Mouse (Mus musculus) embryonic stem cell, embryonic (primary cell): ENCODE measurements around the gene Bmp5.

Experiments used
- CTCF ChIA-PET, 4 experiments: fragments of 300-600 bp in 2 of 4; fragments of 350-600 bp in 2 of 4; sonication (Branson Sonifier 250); formaldehyde crosslinking; loops; one replicate each; lab custom pipeline; 2022; ENCODE audit warnings: inconsistent platforms in 2 of 4; lab: Charles Lee
- POLR2A ChIA-PET, 4 experiments: fragments of 300-600 bp in 2 of 4; fragments of 350-600 bp in 2 of 4; sonication (Branson Sonifier 250); formaldehyde crosslinking; loops; one replicate each; lab custom pipeline; 2022; ENCODE audit warnings: antibody characterized with exemption in 4 of 4, inconsistent platforms in 1 of 4; lab: Charles Lee

Bmp5 gene

DNA sequence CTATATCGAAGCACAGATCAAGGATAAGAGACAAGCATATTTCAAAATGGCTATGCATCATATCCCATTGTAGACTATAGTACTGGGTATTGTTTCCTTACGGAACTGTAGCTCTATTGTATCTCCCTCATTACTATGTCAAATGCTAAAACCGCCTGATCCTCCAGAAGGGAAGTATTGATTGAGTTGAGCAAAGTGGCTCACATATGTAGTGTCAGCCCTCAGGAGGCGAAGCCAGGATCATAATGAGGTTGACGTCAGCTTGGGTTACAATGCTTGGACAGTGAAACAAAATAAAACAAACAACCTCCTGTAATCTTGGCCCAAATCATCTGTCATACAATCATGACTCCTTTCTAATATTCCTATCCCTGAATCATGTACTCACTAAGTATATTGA is 43.2 kb downstream of the Bmp5 start:
- POLR2A ChIA-PET: no interaction called here

DNA sequence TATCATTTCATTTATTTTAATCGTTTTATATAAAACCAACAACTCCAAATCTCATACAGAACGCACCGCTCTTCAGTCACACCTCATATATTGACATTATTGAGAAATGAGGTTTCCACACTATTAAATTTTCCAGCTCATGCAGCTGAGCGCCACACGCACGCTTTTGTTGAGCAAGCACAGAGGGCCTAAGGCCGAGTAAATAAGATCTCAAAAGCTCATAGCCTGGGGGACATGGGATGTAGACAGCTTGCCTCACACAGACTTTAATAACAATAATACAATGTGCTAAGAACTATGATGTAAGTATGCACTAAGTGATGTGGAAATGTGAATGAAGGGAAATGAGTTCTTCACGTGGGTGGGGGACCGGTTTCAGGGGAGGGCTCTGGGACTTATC is 57.3 kb downstream of the Bmp5 start:
- ChIA-PET CTCF (no interaction called here), POLR2A (no interaction called here)

More for the DNA sequence above, 43.2 kb downstream of the Bmp5 start:
- CTCF ChIA-PET: no interaction called here

DNA sequence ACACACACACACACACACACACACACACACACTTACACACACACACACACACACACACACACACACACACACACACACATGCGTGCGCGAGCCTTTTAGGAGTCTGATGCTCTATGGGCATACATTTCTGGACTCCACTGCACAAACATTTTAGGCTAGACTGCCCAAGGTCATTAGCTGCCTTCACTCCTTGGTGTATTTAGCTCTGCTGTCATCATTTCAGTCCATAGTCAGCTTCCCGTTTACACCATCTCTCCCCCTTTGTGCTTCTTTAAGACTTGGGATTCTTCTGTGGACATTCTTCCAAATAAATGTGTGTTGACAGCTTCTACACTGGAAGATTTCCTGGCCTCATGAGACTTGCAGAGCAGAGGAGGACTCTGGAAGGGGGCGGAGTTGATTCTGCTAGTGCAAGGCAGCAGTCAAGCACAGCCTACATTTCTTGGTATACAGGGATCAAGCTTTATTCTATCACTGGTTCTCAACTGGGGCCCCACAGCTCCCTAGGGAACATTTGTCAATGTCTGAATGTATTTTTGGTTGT is 58.1 kb downstream of the Bmp5 start:
- ChIA-PET POLR2A (no interaction called here), CTCF (interaction anchor here in 1 of 4 experiments (0.8 kb wide), 1 partner anchor 44 kb away, joined by 3 read pairs; no protein-coding TSS in a partner anchor)

DNA sequence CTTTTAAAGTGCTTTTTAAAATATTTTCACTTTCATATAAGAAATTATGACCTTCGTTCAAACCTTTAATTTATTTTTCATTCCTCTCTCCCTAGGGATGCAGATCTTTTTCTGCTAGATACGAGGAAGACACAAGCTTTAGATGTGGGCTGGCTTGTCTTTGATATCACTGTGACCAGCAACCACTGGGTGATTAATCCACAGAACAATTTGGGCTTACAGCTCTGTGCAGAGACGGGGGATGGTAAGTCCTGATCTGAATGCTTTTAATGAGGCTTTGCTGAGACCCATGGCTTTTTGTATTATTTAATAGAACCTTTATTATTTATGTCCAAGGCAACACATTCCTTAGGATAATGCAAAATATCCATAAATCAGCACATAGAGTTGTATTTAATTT is 64.3 kb downstream of the Bmp5 start:
- POLR2A ChIA-PET: no interaction called here
- CTCF ChIA-PET: no interaction called here

DNA sequence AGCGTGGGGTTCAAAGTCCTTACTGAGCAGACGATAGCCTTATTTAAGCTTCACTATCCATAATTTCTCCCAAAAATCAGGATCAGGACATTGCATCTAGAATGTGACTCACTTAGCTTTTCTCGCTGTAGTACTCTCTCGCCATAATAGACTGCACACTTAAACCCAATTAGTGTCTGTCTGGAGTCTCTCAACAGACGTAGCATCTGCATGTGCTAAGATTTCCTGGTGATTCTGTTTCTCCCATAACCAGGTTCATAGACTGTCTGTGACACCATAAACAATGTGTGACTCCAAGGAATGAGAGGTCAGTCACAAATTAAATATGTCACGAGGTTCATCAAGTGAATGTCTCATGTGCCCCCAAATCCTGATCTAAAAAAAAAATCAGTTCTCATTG is 65.7 kb downstream of the Bmp5 start:
- CTCF ChIA-PET: interaction anchor here in 1 of 4 experiments (0.6 kb wide), 1 partner anchor 59 kb away, joined by 3 read pairs; no protein-coding TSS in a partner anchor

DNA sequence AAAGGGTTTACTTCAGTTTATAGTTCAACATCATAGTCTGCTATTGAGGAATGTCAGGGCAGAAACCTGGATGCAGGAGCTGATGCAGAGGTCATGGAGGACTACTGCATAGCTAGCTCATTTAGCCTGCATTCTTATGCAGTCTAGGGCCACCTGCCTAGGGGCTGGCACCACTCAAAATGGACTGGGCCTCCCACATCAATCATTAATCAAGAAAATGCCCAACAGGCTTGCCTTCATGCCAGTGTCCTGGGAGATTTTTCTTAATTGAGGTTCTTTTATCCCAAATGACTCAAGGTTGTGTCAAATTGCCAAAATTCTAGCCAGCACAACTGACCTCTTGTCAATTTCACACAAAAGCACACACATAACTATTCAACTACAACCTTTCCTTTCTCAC is 70.8 kb downstream of the Bmp5 start:
- ChIA-PET CTCF (no interaction called here), POLR2A (no interaction called here)

More for the DNA sequence above, 65.7 kb downstream of the Bmp5 start:
- POLR2A ChIA-PET: no interaction called here

DNA sequence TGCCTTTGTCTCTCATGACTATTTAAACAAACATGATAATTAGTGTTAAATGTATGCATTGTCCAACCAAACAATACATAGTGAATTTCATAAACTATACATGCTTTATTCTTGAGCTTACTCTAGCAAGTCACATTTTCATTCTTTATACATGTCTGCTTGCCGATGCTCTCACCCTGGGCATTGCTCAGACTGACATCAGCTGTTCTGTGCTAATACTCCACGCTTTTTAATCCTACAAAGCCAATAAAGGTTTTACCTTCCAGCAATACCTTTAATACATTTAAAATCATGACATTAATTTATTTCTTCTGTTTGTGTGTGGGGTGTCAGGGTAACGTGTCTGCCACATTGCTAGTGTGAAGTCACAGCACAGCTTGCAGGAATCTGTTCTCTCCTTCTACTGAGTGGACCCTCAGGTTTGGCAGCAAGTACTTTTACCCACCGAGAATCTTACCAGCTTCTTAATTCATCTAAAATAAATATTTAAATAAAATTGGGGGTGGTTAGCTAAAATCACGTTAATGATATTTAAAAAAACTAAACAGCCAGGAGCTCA is 75.6 kb downstream of the Bmp5 start:
- ChIA-PET POLR2A (no interaction called here), CTCF (interaction anchor here in 1 of 4 experiments (0.6 kb wide), 1 partner anchor 325 kb away, joined by 3 read pairs; no protein-coding TSS in a partner anchor)

DNA sequence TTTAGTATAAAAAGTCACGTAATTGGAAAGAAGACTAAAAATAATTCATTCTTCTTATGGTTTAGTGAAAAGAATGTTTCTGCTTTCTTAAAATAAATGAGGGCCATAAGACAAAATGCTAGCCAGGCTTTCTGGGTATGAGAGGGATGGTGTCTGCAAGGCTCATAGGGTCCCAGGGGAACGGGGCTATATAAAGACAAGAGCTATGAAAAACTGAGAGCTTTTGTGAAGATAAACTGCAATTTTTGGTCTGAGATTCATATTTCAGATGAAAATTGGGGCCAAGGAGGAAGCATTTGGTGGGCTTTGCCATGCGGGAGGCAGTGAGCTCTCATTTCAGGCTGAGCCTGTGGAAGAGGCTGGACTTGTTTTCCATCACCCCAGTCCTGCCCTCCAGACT is 83.0 kb downstream of the Bmp5 start:
- POLR2A ChIA-PET: no interaction called here
- CTCF ChIA-PET: no interaction called here

DNA sequence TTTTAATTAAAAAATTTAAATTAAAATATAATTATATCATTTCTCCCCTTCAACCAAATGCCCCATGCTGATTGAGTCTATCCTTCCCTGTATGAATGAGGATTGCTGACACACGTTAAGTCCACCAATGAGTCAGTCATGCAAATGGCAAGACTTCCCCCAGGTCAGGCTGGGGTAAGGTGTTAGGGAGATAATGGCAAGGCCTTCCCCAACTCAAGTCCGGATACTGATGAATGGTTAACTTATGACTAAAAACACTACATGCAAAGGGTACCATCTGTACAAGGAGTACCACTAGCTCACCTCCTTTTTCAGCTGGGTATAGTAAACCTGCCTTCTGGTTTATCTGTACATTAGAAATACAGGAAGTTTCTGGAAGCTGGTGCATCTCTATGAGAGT is 83.8 kb downstream of the Bmp5 start:
- CTCF ChIA-PET: no interaction called here

DNA sequence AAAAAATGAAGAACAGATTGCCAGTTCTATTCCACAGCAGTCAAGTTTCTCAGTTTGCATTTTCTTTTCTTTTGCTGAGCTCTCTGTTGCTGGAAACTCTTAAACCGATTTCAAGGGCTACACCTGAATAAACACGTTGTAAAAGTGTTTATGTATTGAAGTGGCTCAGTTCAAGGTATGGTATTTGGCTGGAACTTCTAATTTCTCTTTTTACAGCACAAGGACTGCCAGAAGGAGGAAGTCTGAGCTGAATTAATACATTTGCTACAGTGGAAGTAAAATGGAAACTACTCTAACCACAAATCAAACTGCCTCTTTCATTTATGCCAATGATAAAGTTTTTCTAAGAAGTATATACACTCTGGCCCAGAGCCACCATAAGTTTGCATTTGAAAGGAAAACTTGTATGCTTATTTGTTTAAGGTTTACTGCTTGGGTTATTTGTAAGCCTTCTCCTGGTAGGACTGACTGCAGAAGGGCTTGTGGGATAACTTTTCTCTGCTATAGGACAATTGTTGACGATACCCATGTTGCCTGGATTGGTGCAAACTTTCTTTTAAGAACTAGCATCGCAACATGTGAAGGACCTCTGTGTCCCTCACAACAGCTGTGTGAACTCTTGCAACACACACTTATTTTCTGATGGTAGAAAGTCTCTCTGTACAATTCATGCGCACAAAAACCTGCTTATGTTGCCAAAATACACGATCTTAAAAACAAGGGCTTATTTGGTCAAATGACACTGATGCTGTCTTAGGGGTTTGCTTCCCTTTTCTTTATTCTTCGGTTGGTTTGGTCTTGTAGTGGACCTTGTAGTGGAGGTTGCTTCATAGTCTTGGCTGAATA is 95.4 kb downstream of the Bmp5 start:
- CTCF ChIA-PET: no interaction called here

More for the DNA sequence above, 83.8 kb downstream of the Bmp5 start:
- POLR2A ChIA-PET: no interaction called here

DNA sequence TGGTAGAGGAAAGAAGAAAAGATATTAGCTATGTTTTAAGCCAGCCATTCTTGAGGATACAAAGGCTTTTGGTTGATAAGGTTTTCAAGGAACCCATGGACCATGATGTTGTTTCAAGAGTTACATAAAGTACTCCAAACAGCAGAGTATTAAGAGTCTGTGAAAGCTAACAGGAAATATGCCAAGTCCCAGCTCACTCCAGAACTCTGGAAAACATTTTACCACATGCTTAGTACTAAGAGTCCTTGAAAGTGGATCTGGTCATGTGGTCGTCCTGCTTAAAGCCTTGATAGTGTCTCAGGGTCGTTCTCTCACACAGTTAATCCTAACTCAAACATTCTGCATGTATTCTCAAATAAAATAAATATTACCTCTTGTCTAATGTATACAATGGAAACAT is 101.2 kb downstream of the Bmp5 start:
- ChIA-PET CTCF (no interaction called here), POLR2A (no interaction called here)

More for the DNA sequence above, 95.4 kb downstream of the Bmp5 start:
- POLR2A ChIA-PET: no interaction called here

DNA sequence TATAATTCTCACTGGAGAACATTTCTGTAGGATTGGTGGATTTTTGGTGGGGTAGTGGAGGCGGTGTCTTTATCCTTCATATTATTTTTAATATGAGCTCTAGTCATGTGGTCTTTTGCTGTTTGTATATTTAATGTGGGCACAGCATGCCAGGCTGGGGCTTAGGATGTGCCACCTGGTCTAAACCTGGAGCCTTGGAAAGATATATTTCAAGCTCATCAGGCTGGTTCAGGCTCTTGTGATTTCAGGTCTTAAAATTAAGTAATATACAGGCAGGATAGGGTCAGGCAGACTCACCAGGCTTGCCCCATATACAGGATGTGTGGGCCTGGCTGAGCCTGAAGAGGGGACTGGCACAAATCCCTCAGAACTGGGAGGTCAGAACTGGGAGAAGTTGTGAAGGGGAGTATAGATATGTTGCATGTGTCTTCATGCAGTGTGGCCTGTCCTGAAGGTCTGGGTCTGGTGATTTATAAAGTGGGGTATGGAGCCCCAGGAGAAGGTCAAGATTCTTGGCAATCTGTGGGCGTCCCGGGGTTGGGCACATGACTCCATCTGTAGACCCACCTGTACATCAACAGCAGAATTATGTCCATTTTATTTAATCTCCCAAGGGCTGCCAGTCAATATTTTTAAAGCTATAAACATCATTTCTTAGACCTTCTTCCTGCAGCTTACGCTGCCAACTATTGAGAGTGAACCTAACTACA is 108.5 kb downstream of the Bmp5 start:
- ChIA-PET POLR2A (no interaction called here), CTCF (no interaction called here)

DNA sequence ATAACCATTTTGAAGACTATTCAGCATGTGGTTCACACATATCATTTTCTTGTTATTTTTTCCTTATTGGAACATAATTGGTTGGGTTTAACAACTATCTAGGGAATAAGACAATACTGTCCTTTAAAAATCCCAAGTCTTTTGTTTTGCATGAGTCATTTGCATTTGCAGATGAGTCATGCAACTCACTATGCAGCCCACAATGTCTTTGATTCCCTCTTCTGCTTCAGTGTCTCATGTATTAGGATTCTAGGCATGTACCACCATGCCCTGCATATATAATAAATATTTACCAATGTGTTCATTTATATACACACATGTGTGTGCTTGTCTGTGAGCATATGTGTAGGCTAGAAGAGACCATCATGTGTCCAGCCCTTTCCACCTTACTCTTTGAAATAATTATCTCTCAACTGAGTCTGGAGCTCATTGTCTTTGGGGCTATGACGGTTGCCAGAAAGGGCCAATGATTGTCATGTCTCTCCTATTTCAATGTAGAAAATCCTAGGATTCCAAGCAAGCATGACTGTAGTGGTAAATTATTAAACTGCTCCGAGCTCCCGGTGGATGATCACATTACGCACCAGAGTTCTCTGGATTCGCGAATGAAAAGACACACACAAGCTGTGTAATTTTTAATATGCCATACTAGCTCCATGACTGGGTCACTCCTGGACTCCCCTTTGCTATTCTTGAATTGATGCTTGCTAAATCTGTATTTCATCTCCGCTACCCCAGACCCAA is 111.8 kb downstream of the Bmp5 start:
- POLR2A ChIA-PET: no interaction called here
- CTCF ChIA-PET: no interaction called here

DNA sequence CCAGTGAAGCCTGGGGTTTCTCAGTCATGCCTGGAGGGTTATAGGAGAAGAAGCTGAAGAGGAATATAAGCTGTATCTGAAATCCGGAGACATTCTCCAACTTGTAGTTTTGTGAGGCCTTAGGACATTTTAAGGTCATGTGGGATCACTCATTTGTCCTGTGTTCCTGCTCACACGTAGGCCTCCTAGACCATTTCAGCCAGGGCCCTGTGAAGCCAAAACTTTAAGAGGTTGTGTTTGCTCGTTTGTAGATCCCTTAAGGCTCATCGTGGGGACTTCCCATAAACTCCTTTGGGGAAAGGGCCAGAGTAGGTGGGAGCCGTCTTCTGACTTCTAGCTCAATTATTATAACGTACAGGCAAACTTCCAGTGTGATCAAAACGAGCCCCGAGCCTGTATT is 121.8 kb downstream of the Bmp5 start:
- CTCF ChIA-PET: interaction anchor here in 1 of 4 experiments (0.6 kb wide), 1 partner anchor 107 kb away, joined by 3 read pairs; no protein-coding TSS in a partner anchor

DNA sequence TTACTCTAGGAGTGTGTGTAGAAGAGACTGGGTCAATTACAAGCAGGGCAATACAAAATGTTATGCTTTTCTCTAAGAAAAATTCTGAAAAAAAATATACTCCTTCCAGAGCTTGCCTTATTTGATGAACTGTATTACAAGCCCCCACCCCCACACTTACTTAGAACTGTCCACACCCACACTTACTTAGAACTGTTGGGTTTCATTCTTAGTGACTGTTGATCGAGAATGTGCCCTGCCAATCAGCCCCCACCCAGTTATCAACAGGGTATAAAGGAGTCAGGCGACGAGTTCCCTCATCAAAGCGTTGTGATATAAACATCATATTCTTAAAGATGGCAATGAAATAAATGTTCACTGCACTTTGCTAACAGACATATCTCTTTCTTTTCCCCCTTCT is 122.9 kb downstream of the Bmp5 start:
- ChIA-PET CTCF (no interaction called here), POLR2A (no interaction called here)

More for the DNA sequence above, 121.8 kb downstream of the Bmp5 start:
- POLR2A ChIA-PET: no interaction called here

DNA sequence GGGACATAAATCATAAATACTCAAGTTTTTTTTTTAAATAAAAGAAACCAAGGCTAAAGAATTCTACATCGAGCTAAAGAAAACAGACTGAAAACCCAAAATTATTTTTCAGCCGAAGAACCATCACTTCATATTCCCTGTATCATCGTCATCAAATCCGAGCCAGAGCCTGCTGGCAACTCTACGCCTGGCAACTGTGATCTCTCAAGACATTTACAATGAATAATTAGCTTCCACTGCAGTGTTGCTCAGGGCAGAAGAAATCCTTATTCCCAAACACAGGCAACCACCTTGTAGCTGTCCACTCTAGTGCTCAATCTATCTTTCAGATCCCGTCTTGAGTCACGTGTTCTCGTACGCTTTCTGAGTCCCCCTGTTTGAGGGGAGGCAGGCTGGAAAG is 126.1 kb downstream of the Bmp5 start:
- ChIA-PET POLR2A (no interaction called here), CTCF (no interaction called here)

DNA sequence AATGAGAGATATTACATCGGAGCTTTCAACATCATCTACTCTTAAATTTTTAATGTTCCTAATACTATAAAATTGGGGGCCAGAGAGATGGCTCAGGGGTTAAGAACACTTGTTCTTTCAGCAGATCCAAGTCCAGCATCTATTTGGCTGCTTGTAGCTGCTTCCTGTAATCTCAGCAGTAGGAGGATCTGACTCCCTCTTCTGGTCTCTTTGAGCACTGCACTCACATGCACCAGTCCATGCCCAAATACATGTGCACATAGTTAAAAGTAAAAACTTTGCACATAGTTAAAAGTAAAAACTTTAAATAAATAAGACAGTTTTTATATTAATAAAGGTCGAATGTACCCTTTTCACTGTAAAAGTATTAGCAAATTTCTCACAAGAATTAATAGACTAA is 130.3 kb downstream of the Bmp5 start:
- POLR2A ChIA-PET: no interaction called here
- CTCF ChIA-PET: interaction anchor here in 3 of 4 experiments (0.5 to 0.6 kb wide), 3 partner anchors 22 to 131 kb away, joined by 3 to 4 read pairs (median 3); no protein-coding TSS in a partner anchor

DNA sequence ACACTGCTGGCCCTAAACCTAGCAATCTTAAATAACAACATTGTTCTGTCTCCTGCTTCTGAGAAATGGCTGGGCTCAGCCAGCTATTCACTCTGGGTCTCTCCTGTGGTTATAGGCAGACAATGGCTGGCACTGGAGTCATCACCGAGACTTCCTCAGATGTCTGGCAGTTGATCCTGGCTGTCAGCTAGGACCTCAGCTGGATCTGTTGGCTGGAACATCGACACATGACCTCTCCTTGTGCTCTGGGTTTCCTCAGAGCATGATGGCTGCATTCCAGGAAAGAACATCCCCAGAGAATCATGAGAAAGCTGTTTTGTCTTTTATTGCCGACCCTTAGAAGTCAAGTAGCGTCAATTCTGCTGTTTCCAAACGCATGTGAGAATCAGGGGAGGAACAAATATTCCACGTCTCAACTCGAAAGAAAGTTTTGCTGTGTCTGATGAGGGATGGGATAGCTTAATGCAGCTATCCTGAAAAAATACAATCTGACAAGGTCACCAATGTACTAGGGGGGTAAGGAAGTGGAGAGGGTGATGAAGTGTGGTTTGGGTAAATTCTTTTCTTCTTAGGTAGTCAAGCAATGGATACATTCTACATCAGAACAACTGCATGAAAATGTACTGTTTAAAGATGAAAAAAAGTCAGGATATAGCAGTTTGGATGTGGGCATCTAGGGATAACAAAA is 135.1 kb downstream of the Bmp5 start:
- CTCF ChIA-PET: interaction anchor here in 1 of 4 experiments (0.6 kb wide), 1 partner anchor 151 kb away, joined by 3 read pairs; no protein-coding TSS in a partner anchor
- POLR2A ChIA-PET: no interaction called here
